Mouse (Mus musculus) MEL (cell line): ENCODE measurements at regions not wholly inside any gene's neighbourhood (a gene's known extent, or its start where the extent isn't known, plus 50 kb on each side); places are given as distances from the start of the nearest gene placed in this dataset.
A peak's percentile ranks its signal among the peaks of the same experiment; 100 is the strongest.
"Not testable (repeated sequence)": the region's sequence is repeated elsewhere in the genome, so short reads cannot be mapped to it uniquely, and the experiment has no call there.

Experiments
- DNase-seq: peaks from one replicate; pipeline ENCODE4 v3.0.0; 2011; ENCODE audit warnings: low read depth, low spot score
- H3K27ac ChIP-seq: 2 replicates; pipeline ENCODE4 v1.5.1; 2012; ENCODE audit warnings: low read depth, mild to moderate bottlenecking, control low read depth, low read length, moderate library complexity; ENCODE audit not compliant: control insufficient read depth
- H3K27me3 ChIP-seq, 2 experiments: fragments of 150-350 bp in 1 of 2; sonication (generic) in 1 of 2; 2 replicates each; pipeline ENCODE4 v1.6.1; 2012; ENCODE audit warnings: low read length in 2 of 2, mild to moderate bottlenecking in 2 of 2, improper control_type of control experiment in 1 of 2, moderate library complexity in 1 of 2; ENCODE audit not compliant: insufficient read depth in 2 of 2, control insufficient read depth in 1 of 2
- H3K36me3 ChIP-seq, 2 experiments: 2 replicates each; pipeline ENCODE4 v1.6.1; 2012 to 2014; ENCODE audit warnings: low read length in 2 of 2, improper control_type of control experiment in 1 of 2, inconsistent platforms in 1 of 2, mild to moderate bottlenecking in 1 of 2; ENCODE audit not compliant: insufficient read depth in 2 of 2, control insufficient read depth in 1 of 2
- H3K4me1 ChIP-seq, 2 experiments: fragments of 150-350 bp in 1 of 2; sonication (generic) in 1 of 2; 2 replicates each; pipeline ENCODE4 v1.6.1; 2012; ENCODE audit warnings: low read length in 2 of 2, improper control_type of control experiment in 1 of 2, mild to moderate bottlenecking in 1 of 2; ENCODE audit not compliant: insufficient read depth in 2 of 2, control insufficient read depth in 1 of 2
- H3K4me3 ChIP-seq, 2 experiments: fragments of 150-350 bp in 1 of 2; sonication (generic) in 1 of 2; 2 replicates each; pipeline ENCODE4 v1.5.1; 2012; ENCODE audit warnings: low read depth in 2 of 2, low read length in 2 of 2, mild to moderate bottlenecking in 2 of 2, moderate library complexity in 2 of 2, control low read depth in 1 of 2, improper control_type of control experiment in 1 of 2; ENCODE audit not compliant: control insufficient read depth in 1 of 2, insufficient read depth in 1 of 2
- H3K79me2 ChIP-seq: 2 replicates; pipeline ENCODE4 v1.6.1; 2012; ENCODE audit warnings: mild to moderate bottlenecking, low read length, moderate library complexity; ENCODE audit not compliant: control insufficient read depth, poor library complexity, insufficient read depth
- H3K9ac ChIP-seq: 2 replicates; pipeline ENCODE4 v1.6.1; 2012; ENCODE audit warnings: low read depth, mild to moderate bottlenecking, control low read depth, low read length, moderate library complexity; ENCODE audit not compliant: control insufficient read depth, poor library complexity, severe bottlenecking
- H3K9me3 ChIP-seq: fragments of 150-350 bp; sonication (generic); replicated peaks from 2 replicates; pipeline ENCODE4 v1.6.1; 2012; ENCODE audit warnings: mild to moderate bottlenecking, low read length, improper control_type of control experiment, moderate library complexity; ENCODE audit not compliant: insufficient read depth
- CHD1 ChIP-seq: IDR thresholded peaks from 2 replicates; pipeline ENCODE4 v1.6.1; 2012; ENCODE audit warnings: low read depth, mild to moderate bottlenecking, inconsistent platforms, low read length, improper control_type of control experiment
- CHD2 ChIP-seq: IDR thresholded peaks from 2 replicates; pipeline ENCODE4 v1.6.1; 2011; ENCODE audit warnings: low read length, improper control_type of control experiment
- CTCF ChIP-seq, 3 experiments: IDR thresholded peaks in 2 of 3; conservative IDR thresholded peaks in 1 of 3; 2 replicates each; pipeline ENCODE4 v1.5.1; 2011 to 2012; ENCODE audit warnings: low read length in 3 of 3, low read depth in 2 of 3, mild to moderate bottlenecking in 2 of 3, improper control_type of control experiment in 1 of 3, inconsistent platforms in 1 of 3, mixed read lengths in 1 of 3, moderate library complexity in 1 of 3; ENCODE audit not compliant: control insufficient read depth in 1 of 3, insufficient read depth in 1 of 3, poor library complexity in 1 of 3, severe bottlenecking in 1 of 3
- EP300 ChIP-seq, 2 experiments: IDR thresholded peaks; 2 replicates each; pipeline ENCODE4 v1.6.1; 2011; ENCODE audit warnings: improper control_type of control experiment in 2 of 2, low read length in 2 of 2, low read depth in 1 of 2, mild to moderate bottlenecking in 1 of 2
- GATA1 ChIP-seq: IDR thresholded peaks from 2 replicates; pipeline ENCODE4 v1.6.1; 2011; ENCODE audit warnings: low read depth, low read length, improper control_type of control experiment
- JUND ChIP-seq: IDR thresholded peaks from 2 replicates; pipeline ENCODE4 v1.6.1; 2011; ENCODE audit warnings: low read depth, mild to moderate bottlenecking, improper control_type of control experiment, low read length
- MAFK ChIP-seq: IDR thresholded peaks from 2 replicates; pipeline ENCODE4 v1.6.1; 2011; ENCODE audit warnings: low read depth, mild to moderate bottlenecking, low read length, improper control_type of control experiment, borderline replicate concordance
- MAX ChIP-seq: IDR thresholded peaks from 2 replicates; pipeline ENCODE4 v1.6.1; 2011; ENCODE audit warnings: low read length, improper control_type of control experiment
- MAZ ChIP-seq: IDR thresholded peaks from 2 replicates; pipeline ENCODE4 v1.6.1; 2012; ENCODE audit warnings: low read depth, mild to moderate bottlenecking, inconsistent platforms, low read length, improper control_type of control experiment
- MYB ChIP-seq: IDR thresholded peaks from 2 replicates; pipeline ENCODE4 v1.6.1; 2011; ENCODE audit warnings: mild to moderate bottlenecking, low read depth, low read length, improper control_type of control experiment
- MYC ChIP-seq: IDR thresholded peaks from 2 replicates; pipeline ENCODE4 v1.6.1; 2011; ENCODE audit warnings: low read depth, mild to moderate bottlenecking, low read length, improper control_type of control experiment, moderate library complexity
- NELFE ChIP-seq: IDR thresholded peaks from 2 replicates; pipeline ENCODE4 v1.6.1; 2011; ENCODE audit warnings: low read depth, low read length, improper control_type of control experiment
- POLR2A ChIP-seq, 2 experiments: IDR thresholded peaks; 2 replicates each; pipeline ENCODE4 v1.6.1; 2011 to 2012; ENCODE audit warnings: low read length in 2 of 2, mild to moderate bottlenecking in 2 of 2, control low read depth in 1 of 2, improper control_type of control experiment in 1 of 2, low read depth in 1 of 2, moderate library complexity in 1 of 2; ENCODE audit not compliant: control insufficient read depth in 1 of 2, insufficient read depth in 1 of 2, poor library complexity in 1 of 2
- RAD21 ChIP-seq: IDR thresholded peaks from 2 replicates; pipeline ENCODE4 v1.6.1; 2011; ENCODE audit warnings: mild to moderate bottlenecking, low read depth, low read length, improper control_type of control experiment
- SIN3A ChIP-seq: IDR thresholded peaks from 2 replicates; pipeline ENCODE4 v1.6.1; 2012; ENCODE audit warnings: low read length, improper control_type of control experiment, inconsistent platforms
- SMC3 ChIP-seq: IDR thresholded peaks from 2 replicates; pipeline ENCODE4 v1.6.1; 2011; ENCODE audit warnings: low read depth, low read length, improper control_type of control experiment
- TAL1 ChIP-seq: IDR thresholded peaks from 2 replicates; pipeline ENCODE4 v1.6.1; 2012; ENCODE audit warnings: mild to moderate bottlenecking, inconsistent platforms, low read length, moderate library complexity, mixed read lengths
- TBP ChIP-seq: IDR thresholded peaks from 2 replicates; pipeline ENCODE4 v1.8.0; 2011; ENCODE audit warnings: low read depth, low read length, improper control_type of control experiment
- TCF12 ChIP-seq: IDR thresholded peaks from 2 replicates; pipeline ENCODE4 v1.6.1; 2014; ENCODE audit warnings: low read depth, mild to moderate bottlenecking, inconsistent platforms, low read length, improper control_type of control experiment, moderate library complexity
- USF2 ChIP-seq, 2 experiments: IDR thresholded peaks; 2 replicates each; pipeline ENCODE4 v1.6.1; 2011 to 2012; ENCODE audit warnings: improper control_type of control experiment in 2 of 2, low read length in 2 of 2, borderline replicate concordance in 1 of 2, inconsistent platforms in 1 of 2, low read depth in 1 of 2, mild to moderate bottlenecking in 1 of 2; ENCODE audit not compliant: insufficient read depth in 1 of 2
- ZC3H11A ChIP-seq: IDR thresholded peaks from 2 replicates; pipeline ENCODE4 v1.6.1; 2012; ENCODE audit warnings: low read depth, mild to moderate bottlenecking, inconsistent platforms, low read length, improper control_type of control experiment
- ZMIZ1 ChIP-seq: IDR thresholded peaks from 2 replicates; pipeline ENCODE4 v1.6.1; 2012; ENCODE audit warnings: low read depth, mild to moderate bottlenecking, inconsistent platforms, low read length, improper control_type of control experiment, moderate library complexity
- ZNF384 ChIP-seq: IDR thresholded peaks from 2 replicates; pipeline ENCODE4 v1.6.1; 2012; ENCODE audit warnings: low read depth, mild to moderate bottlenecking, inconsistent platforms, low read length, improper control_type of control experiment

DNA sequence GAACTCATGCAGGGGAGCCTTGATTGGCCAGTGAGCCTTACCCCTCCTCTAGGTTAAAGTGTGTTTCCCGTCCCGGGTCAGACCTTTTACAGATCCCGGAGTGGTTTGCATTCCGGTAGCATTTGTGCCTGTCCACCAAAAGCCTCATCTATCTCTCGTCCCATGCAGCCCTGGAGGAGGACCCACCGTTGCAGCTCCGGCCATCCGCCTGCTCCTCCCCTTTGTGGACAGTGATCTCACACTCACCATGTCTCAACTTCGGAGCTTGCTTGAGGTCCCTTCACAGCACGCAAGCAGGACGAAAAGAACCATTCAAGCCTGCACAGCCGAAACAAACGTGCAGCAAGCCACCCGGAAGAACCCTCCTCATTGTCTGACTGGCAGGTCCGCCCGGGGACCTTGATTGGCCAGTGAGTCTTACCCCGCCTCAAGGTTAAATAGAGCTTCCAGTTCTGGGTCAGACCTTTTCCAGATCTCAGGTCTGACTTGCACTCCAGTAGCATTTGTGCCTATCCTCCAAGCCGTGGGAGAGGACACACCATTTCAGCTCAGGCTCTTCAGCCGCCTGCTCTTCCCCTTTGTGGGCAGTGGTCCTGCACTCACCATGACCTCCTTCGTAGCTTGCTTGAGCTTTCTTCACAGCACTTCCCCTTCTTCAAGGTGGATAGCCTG lies 84.8 kb upstream of the Mettl4 start (continued):
- TF ChIP-seq EP300 (IDR thresholded peaks at IDR 0.05; ENCODE audit: low read depth in 1 of 2, low read length in 2 of 2) = no peak
- peak; percentile 84 for TF ChIP-seq CHD2
- no peak for TF ChIP-seq ZC3H11A
- TF ChIP-seq TBP = peak; percentile 91
- no peak for TF ChIP-seq JUND
- peak; percentile 70 for TF ChIP-seq MAX
- no peak for TF ChIP-seq USF2 (IDR thresholded peaks at IDR 0.05; ENCODE audit: borderline replicate concordance in 1 of 2, insufficient read depth in 1 of 2, low read depth in 1 of 2, low read length in 2 of 2)
- no peak for TF ChIP-seq ZNF384
- no peak for TF ChIP-seq MYB

DNA sequence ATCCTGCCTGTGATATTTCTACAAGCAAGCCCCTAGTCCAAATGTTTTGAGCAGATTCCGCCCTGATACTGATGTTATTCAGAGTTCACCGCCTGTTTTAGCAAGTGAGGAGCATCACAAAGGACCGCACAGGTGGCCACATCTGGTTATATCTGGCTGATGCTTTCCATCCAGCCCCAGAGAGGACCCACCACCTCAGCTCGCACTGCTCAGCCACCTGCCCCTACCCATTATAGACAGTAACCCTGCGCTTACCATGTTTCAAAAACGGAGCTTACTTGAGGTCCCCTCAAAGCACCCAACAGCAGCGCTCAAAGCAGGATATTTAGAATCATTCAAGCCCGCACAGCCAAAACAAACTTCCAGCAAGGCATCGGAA lies 84.2 kb upstream of the Mettl4 start:
- H3K79me2 ChIP-seq, DNase-seq, H3K4me1 ChIP-seq, H3K27me3 ChIP-seq, H3K36me3 ChIP-seq, H3K9me3 ChIP-seq: not testable (repeated sequence)
- peak overlapping the region; percentile 86 for H3K27ac ChIP-seq
- peak overlapping the region; percentile 84 for H3K9ac ChIP-seq
- peak overlapping the region; percentile 87 to 95 for H3K4me3 ChIP-seq

DNA sequence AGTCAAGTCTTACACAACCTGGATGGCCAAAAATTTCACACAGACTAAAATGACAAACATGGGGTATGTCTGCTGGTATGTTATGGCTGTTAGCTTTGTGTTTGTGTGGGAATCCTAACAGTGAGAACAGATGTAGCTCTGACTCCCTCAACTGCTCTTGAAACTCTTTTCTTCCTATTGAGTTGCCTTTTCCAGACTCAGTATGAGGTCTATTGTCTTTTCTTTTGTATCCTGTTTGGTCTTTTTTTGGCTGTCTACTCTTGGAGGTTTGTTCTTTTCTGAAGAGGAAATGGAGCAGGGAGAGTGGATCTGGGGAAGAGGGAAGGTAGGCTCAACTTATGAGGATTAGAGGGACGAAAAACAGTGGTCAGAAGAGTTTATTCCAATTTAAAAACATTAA lies 76.6 kb upstream of the Mettl4 start:
- H3K9me3 ChIP-seq, H3K27me3 ChIP-seq, H3K9ac ChIP-seq, H3K27ac ChIP-seq, DNase-seq, H3K79me2 ChIP-seq, H3K36me3 ChIP-seq, H3K4me1 ChIP-seq, H3K4me3 ChIP-seq: not testable (repeated sequence)

DNA sequence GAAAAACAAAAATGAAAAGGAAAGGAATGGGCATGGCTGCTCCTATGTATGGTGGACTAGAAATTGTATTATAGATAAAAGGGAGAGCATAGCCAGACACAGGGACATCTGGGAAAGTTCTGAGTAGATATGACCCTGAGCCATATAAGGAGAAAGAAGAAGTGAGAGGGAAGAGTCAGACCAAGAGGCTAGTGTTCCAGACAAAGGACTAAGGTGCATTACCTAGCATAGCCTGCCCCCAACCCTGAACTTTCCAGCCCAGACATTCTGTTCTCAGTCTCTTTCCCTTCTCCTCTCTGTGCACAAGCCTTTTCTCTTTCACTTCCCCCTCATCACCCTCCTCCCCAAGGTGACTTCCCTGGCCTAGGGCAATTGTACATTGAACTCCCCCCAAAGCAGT lies 58.9 kb upstream of the Mettl4 start:
- H3K9ac ChIP-seq = no peak overlapping the region
- TF ChIP-seq TCF12 (no peak), SMC3 (no peak), ZMIZ1 (no peak), NELFE (no peak), MAFK (no peak), MYC (no peak), CTCF (IDR thresholded peaks at IDR 0.05 in 2 of 3, conservative IDR thresholded peaks at IDR 0.05 in 1 of 3; ENCODE audit: control insufficient read depth in 1 of 3, insufficient read depth in 1 of 3, low read depth in 2 of 3, low read length in 3 of 3, poor library complexity in 1 of 3, severe bottlenecking in 1 of 3) (no peak), TAL1 (no peak), CHD1 (no peak), GATA1 (no peak), POLR2A (IDR thresholded peaks at IDR 0.05; ENCODE audit: control insufficient read depth in 1 of 2, insufficient read depth in 1 of 2, low read depth in 1 of 2, low read length in 2 of 2, poor library complexity in 1 of 2) (no peak), SIN3A (no peak), RAD21 (no peak), MYB (no peak), USF2 (IDR thresholded peaks at IDR 0.05; ENCODE audit: borderline replicate concordance in 1 of 2, insufficient read depth in 1 of 2, low read depth in 1 of 2, low read length in 2 of 2) (no peak), MAZ (no peak)

More for the DNA sequence above, 58.9 kb upstream of the Mettl4 start:
- Histone ChIP-seq H3K4me3 (no peak overlapping the region), H3K27me3 (no peaks in the 10 kb centered on the region), H3K36me3 (no peaks in the 10 kb centered on the region), H3K79me2 (no peaks in the 10 kb centered on the region), H3K9me3 (no peaks in the 10 kb centered on the region), H3K4me1 (no peaks in the 10 kb centered on the region), H3K27ac (no peak overlapping the region)
- DNase-seq = no peak
